Mouse (Mus musculus) MEL (cell line): ENCODE data around the gene Serinc2. TPM values are rescaled to one million over a fixed set of nuclear protein-coding genes. Genes with fewer than 3 reads are reported as not detected.

ENCODE experiments used
- DNase-seq: peaks from one replicate; pipeline ENCODE4 v3.0.0; 2011; ENCODE audit warnings: low read depth, low spot score
- H3K27ac ChIP-seq: 2 replicates; pipeline ENCODE4 v1.5.1; 2012; ENCODE audit warnings: low read depth, mild to moderate bottlenecking, control low read depth, low read length, moderate library complexity; ENCODE audit not compliant: control insufficient read depth
- H3K27me3 ChIP-seq, 2 experiments: fragments of 150-350 bp in 1 of 2; sonication (generic) in 1 of 2; 2 replicates each; pipeline ENCODE4 v1.6.1; 2012; ENCODE audit warnings: low read length in 2 of 2, mild to moderate bottlenecking in 2 of 2, improper control_type of control experiment in 1 of 2, moderate library complexity in 1 of 2; ENCODE audit not compliant: insufficient read depth in 2 of 2, control insufficient read depth in 1 of 2
- H3K36me3 ChIP-seq, 2 experiments: 2 replicates each; pipeline ENCODE4 v1.6.1; 2012 to 2014; ENCODE audit warnings: low read length in 2 of 2, improper control_type of control experiment in 1 of 2, inconsistent platforms in 1 of 2, mild to moderate bottlenecking in 1 of 2; ENCODE audit not compliant: insufficient read depth in 2 of 2, control insufficient read depth in 1 of 2
- H3K4me1 ChIP-seq, 2 experiments: fragments of 150-350 bp in 1 of 2; sonication (generic) in 1 of 2; 2 replicates each; pipeline ENCODE4 v1.6.1; 2012; ENCODE audit warnings: low read length in 2 of 2, improper control_type of control experiment in 1 of 2, mild to moderate bottlenecking in 1 of 2; ENCODE audit not compliant: insufficient read depth in 2 of 2, control insufficient read depth in 1 of 2
- H3K4me3 ChIP-seq, 2 experiments: fragments of 150-350 bp in 1 of 2; sonication (generic) in 1 of 2; 2 replicates each; pipeline ENCODE4 v1.5.1; 2012; ENCODE audit warnings: low read depth in 2 of 2, low read length in 2 of 2, mild to moderate bottlenecking in 2 of 2, moderate library complexity in 2 of 2, control low read depth in 1 of 2, improper control_type of control experiment in 1 of 2; ENCODE audit not compliant: control insufficient read depth in 1 of 2, insufficient read depth in 1 of 2
- H3K79me2 ChIP-seq: 2 replicates; pipeline ENCODE4 v1.6.1; 2012; ENCODE audit warnings: mild to moderate bottlenecking, low read length, moderate library complexity; ENCODE audit not compliant: control insufficient read depth, poor library complexity, insufficient read depth
- H3K9ac ChIP-seq: 2 replicates; pipeline ENCODE4 v1.6.1; 2012; ENCODE audit warnings: low read depth, mild to moderate bottlenecking, control low read depth, low read length, moderate library complexity; ENCODE audit not compliant: control insufficient read depth, poor library complexity, severe bottlenecking
- H3K9me3 ChIP-seq: fragments of 150-350 bp; sonication (generic); replicated peaks from 2 replicates; pipeline ENCODE4 v1.6.1; 2012; ENCODE audit warnings: mild to moderate bottlenecking, low read length, improper control_type of control experiment, moderate library complexity; ENCODE audit not compliant: insufficient read depth
- CTCF ChIP-seq, 3 experiments: IDR thresholded peaks in 2 of 3; conservative IDR thresholded peaks in 1 of 3; 2 replicates each; pipeline ENCODE4 v1.5.1; 2011 to 2012; ENCODE audit warnings: low read length in 3 of 3, low read depth in 2 of 3, mild to moderate bottlenecking in 2 of 3, improper control_type of control experiment in 1 of 3, inconsistent platforms in 1 of 3, mixed read lengths in 1 of 3, moderate library complexity in 1 of 3; ENCODE audit not compliant: control insufficient read depth in 1 of 3, insufficient read depth in 1 of 3, poor library complexity in 1 of 3, severe bottlenecking in 1 of 3
- ELF1 ChIP-seq: IDR thresholded peaks from 2 replicates; pipeline ENCODE4 v1.6.1; 2014; ENCODE audit warnings: low read depth, mild to moderate bottlenecking, inconsistent platforms, low read length, improper control_type of control experiment, moderate library complexity
- HCFC1 ChIP-seq: IDR thresholded peaks from 2 replicates; pipeline ENCODE4 v1.6.1; 2012; ENCODE audit warnings: low read depth, mild to moderate bottlenecking, inconsistent platforms, low read length, improper control_type of control experiment, moderate library complexity
- MEF2A ChIP-seq: IDR thresholded peaks from 2 replicates; pipeline ENCODE4 v1.6.1; 2014; ENCODE audit warnings: low read depth, mild to moderate bottlenecking, inconsistent platforms, low read length, improper control_type of control experiment; ENCODE audit not compliant: poor library complexity, insufficient replicate concordance, severe bottlenecking; ENCODE audit errors: extremely low read depth
- MYC ChIP-seq: IDR thresholded peaks from 2 replicates; pipeline ENCODE4 v1.6.1; 2011; ENCODE audit warnings: low read depth, mild to moderate bottlenecking, low read length, improper control_type of control experiment, moderate library complexity
- NELFE ChIP-seq: IDR thresholded peaks from 2 replicates; pipeline ENCODE4 v1.6.1; 2011; ENCODE audit warnings: low read depth, low read length, improper control_type of control experiment
- NRF1 ChIP-seq: IDR thresholded peaks from 2 replicates; pipeline ENCODE4 v1.6.1; 2014; ENCODE audit warnings: low read depth, mild to moderate bottlenecking, inconsistent platforms, low read length, improper control_type of control experiment, moderate library complexity; ENCODE audit not compliant: poor library complexity, insufficient read depth, severe bottlenecking
- RAD21 ChIP-seq: IDR thresholded peaks from 2 replicates; pipeline ENCODE4 v1.6.1; 2011; ENCODE audit warnings: mild to moderate bottlenecking, low read depth, low read length, improper control_type of control experiment
- SIN3A ChIP-seq: IDR thresholded peaks from 2 replicates; pipeline ENCODE4 v1.6.1; 2012; ENCODE audit warnings: low read length, improper control_type of control experiment, inconsistent platforms
- SMC3 ChIP-seq: IDR thresholded peaks from 2 replicates; pipeline ENCODE4 v1.6.1; 2011; ENCODE audit warnings: low read depth, low read length, improper control_type of control experiment
- TBP ChIP-seq: IDR thresholded peaks from 2 replicates; pipeline ENCODE4 v1.8.0; 2011; ENCODE audit warnings: low read depth, low read length, improper control_type of control experiment
- USF2 ChIP-seq, 2 experiments: IDR thresholded peaks; 2 replicates each; pipeline ENCODE4 v1.6.1; 2011 to 2012; ENCODE audit warnings: improper control_type of control experiment in 2 of 2, low read length in 2 of 2, borderline replicate concordance in 1 of 2, inconsistent platforms in 1 of 2, low read depth in 1 of 2, mild to moderate bottlenecking in 1 of 2; ENCODE audit not compliant: insufficient read depth in 1 of 2
- ZC3H11A ChIP-seq: IDR thresholded peaks from 2 replicates; pipeline ENCODE4 v1.6.1; 2012; ENCODE audit warnings: low read depth, mild to moderate bottlenecking, inconsistent platforms, low read length, improper control_type of control experiment
- ZMIZ1 ChIP-seq: IDR thresholded peaks from 2 replicates; pipeline ENCODE4 v1.6.1; 2012; ENCODE audit warnings: low read depth, mild to moderate bottlenecking, inconsistent platforms, low read length, improper control_type of control experiment, moderate library complexity
- polyA plus RNA-seq, 2 experiments: library from polyadenylated mRNA; stranded (reverse) in 1 of 2; unstranded in 1 of 2; fragments of >175 nt in 1 of 2; fragments of >200 nt in 1 of 2; gene quantifications; 2 replicates each; pipeline versions ENCODE4 v1.2.1 to v1.2.4; 2012; ENCODE audit warnings: low replicate concordance in 2 of 2, low read depth in 1 of 2; ENCODE audit not compliant: insufficient read length in 2 of 2, insufficient read depth in 1 of 2, missing spikeins in 1 of 2
- total RNA-seq: library from RNA; depleted of rRNA; stranded (reverse); fragments of 300-350 nt; gene quantifications from 2 replicates; pipeline ENCODE4 v1.2.3, GENCODE M21; 2012

Gene Serinc2
- total and polyA plus RNA-seq, 3 experiments: 0.21 TPM; not detected in 2

DNA sequence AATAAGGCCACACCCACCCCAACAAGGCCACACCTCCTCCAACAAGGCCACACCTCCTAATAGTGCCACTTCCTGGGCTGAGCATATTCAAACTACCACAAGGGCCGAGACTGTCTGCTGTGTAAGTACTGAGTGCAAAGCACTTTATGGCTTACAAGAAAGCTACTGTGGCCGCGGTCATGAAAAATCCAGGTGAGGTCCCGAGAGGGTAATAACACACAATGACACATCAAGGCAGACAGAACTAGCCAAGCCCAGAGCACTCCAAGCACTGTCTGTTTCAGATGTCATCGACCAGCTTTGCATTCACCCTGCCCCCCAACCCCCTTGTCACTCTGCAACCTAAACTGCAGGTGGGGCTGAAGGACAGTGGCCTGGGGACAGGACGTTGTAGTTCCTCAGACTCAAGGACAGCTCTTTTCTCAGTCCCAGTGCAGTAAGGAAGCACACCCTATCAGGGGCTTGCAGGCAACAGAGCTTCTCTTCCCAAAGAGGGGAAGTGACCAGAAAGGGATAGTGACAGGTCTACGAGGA lies 27.8 kb downstream of the Serinc2 start (continued):
- TF ChIP-seq ZC3H11A (no peak), MYC (no peak), ELF1 (peak; percentile 73), NRF1 (no peak), USF2 (IDR thresholded peaks at IDR 0.05; ENCODE audit: borderline replicate concordance in 1 of 2, insufficient read depth in 1 of 2, low read depth in 1 of 2, low read length in 2 of 2) (no peak), TBP (0 out of 2 replicates have a peak, but pooled peaks have one; percentile 45)

DNA sequence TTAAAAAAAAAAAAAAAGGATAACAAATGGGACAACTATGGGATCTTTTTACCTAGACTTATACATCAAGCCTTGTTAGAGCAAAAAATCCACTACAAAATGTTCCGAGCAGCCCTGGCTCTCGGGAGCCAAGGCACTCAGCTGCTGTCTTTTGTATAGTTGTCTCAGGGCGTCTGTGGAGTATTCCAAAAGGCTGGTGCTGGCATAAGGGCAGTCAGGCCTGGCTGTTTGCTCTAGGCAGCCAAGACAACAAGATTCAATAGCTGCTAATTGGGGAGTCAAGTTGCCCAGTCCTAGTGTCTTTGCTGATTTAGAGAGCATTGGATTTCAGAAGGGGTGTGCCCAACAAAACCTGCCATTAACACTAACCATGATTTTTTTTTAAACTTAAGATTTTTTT lies 30.4 kb downstream of the Serinc2 start:
- Histone ChIP-seq H3K27me3 (no peaks in the 10 kb centered on the region), H3K27ac (no peak overlapping the region), H3K9ac (no peak overlapping the region), H3K9me3 (no peaks in the 10 kb centered on the region), H3K79me2 (no peaks in the 10 kb centered on the region), H3K4me3 (no peak overlapping the region), H3K4me1 (peaks cover 5 to 31% of the 10 kb centered on the region in 2 experiments; a peak in 3 of 4 replicates), H3K36me3 (peaks cover 0 to 5% of the 10 kb centered on the region in 2 experiments; a peak in 1 of 4 replicates)
- TF ChIP-seq NELFE: no peak
- no peak for TF ChIP-seq TBP
- no peak for TF ChIP-seq SIN3A
- no peak for TF ChIP-seq MEF2A
- DNase-seq: no peak

DNA sequence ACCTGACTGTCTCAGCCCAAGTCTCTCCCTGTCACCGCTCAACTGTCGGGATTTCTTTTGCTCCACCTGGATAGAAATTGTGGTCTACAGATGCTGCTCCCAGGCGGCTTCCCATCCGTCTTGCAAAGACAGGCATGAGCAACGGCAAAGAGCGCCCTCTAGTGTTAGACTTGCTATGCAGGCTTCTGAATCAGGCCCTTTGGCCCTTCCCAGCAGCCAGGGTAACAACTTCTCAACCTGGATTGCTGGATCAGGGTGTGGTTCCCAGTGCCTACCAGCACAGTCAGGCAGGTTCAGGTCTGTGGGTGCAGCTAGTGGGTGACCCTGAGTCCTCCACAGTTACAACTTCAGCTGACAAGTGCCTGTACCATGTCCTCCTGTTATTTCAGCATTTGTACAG lies 32.9 kb downstream of the Serinc2 start:
- no peak for TF ChIP-seq HCFC1
- no peak for TF ChIP-seq ZMIZ1
- peak; percentile 74 for TF ChIP-seq RAD21
- peak; percentile 75 for TF ChIP-seq SMC3
- TF ChIP-seq ZC3H11A: peak; percentile 47
- TF ChIP-seq CTCF (IDR thresholded peaks at IDR 0.05 in 2 of 3, conservative IDR thresholded peaks at IDR 0.05 in 1 of 3; ENCODE audit: control insufficient read depth in 1 of 3, insufficient read depth in 1 of 3, low read depth in 2 of 3, low read length in 3 of 3, poor library complexity in 1 of 3, severe bottlenecking in 1 of 3): peak; percentile 90 to 95 (median 93)
- no peak overlapping the region for H3K27ac ChIP-seq
- no peaks in the 10 kb centered on the region for H3K79me2 ChIP-seq
- H3K4me3 ChIP-seq: no peak overlapping the region
- no peaks in the 10 kb centered on the region for H3K9me3 ChIP-seq
- no peaks in the 10 kb centered on the region for H3K27me3 ChIP-seq
- H3K36me3 ChIP-seq: no peaks in the 10 kb centered on the region
- DNase-seq: peak; percentile 84
- H3K9ac ChIP-seq: no peak overlapping the region
- H3K4me1 ChIP-seq: peaks cover 3 to 12% of the 10 kb centered on the region in 2 experiments; a peak in 3 of 4 replicates
